Mouse (Mus musculus) B cell, adult (primary cell): ENCODE measurements around the gene Stk17b. TPM values are rescaled to one million over a fixed set of nuclear protein-coding genes. Genes with fewer than 3 reads are reported as not detected.

Experiments
- total RNA-seq: library from RNA; stranded (reverse); gene quantifications from 4 replicates; pipeline ENCODE4 v1.2.4, GENCODE M21; 2023; ENCODE audit not compliant: inconsistent age

Stk17b gene
- total RNA-seq, result 1,073 to 1,175 TPM (median 1,129 TPM) in 4 replicates

GRCm38 (mm10) chr1:53784721-53785418 is at the start of gene Stk17b:
Stk17b (minus strand) TSS chr1:53785224.

GRCm38 (mm10) chr1:53706431-53707361 is 78.3 kb downstream of the Stk17b start, which contains the start of gene Dnah7a:
Dnah7a (minus strand) TSS chr1:53706784.

Other genes starting within 250 kb of the Stk17b start
- 0.06 to 0.83 TPM in 2 of 4 replicates, not detected in the others for gene Dnah7a, start 78.4 kb downstream of the Stk17b start, total RNA-seq